Mouse (Mus musculus): ENCODE data around the gene Tcaf3. TPM values are rescaled to one million over a fixed set of nuclear protein-coding genes. Genes with fewer than 3 reads are reported as not detected.

Tcaf3 gene
- polyA plus RNA-seq, 1 experiment from 2014 or later: not detected

DNA sequence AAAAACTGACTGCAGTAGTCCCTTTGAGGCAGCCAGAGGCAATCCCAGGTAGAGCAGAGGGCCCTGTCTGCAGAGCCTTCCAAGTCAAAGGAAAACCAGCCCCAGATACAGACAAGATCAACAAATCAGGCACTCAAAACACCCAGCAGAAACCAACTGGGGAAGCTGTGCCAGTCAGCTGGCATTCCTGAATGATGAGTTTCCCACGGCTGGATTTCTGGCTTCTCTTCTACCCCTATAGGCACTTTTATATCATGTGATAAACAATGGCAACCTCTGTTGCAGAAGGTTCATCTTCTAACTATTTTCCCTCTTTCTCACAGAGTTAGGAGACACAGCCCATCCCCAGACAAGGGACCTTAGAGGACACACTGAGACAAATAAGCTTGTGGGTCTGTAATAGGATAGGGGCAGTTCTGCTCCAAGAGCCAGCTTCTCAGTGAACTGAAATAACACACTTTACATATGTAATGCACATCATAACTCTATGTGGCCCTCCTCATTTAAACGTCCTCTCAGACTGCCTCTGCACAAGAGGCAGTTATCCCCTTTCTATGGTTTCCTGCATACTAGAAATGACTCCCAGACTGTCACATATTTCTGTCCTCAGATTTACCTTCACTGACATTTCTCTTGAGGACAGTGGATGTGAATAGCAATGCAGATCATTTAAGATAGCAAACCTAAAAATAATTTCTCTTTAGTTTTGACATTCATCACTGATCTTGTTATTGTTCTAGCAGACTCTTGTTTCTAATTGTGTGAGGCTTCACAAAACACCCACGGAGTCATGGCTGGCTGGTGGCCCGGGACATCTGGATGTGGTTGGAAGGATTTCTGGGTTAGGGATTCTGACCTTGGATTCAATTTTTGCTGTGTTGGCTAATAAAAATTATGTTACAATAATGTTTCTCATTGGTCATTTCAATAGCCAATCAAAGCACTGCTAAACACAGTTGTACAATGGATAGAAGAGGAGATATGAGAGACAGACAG is 55.2 kb downstream of the Tcaf3 start:
- H3K9ac ChIP-seq: no peak overlapping the region
- 37% methylated on average over 4 of the region's 4 CpGs for WGBS
- H3K36me3 ChIP-seq: no peaks in the 10 kb centered on the region
- no peak overlapping the region for H3K4me2 ChIP-seq
- H3K4me1 ChIP-seq (replicated peaks): peaks cover 15% of the 10 kb centered on the region
- no peaks in the 10 kb centered on the region for H3K9me3 ChIP-seq (replicated peaks)
- no peak overlapping the region for H3K4me3 ChIP-seq
- no peaks in the 10 kb centered on the region for H3K27me3 ChIP-seq
- no peak for ATAC-seq (replicated peaks; ENCODE audit: insufficient number of reproducible peaks, insufficient read depth, low FRiP score, low read depth)
- no peak overlapping the region for H3K27ac ChIP-seq

- 88% methylated on average over 1 of the region's 1 CpGs for WGBS
- H3K36me3 ChIP-seq: no peaks in the 10 kb centered on the region
- no peak for ATAC-seq (replicated peaks; ENCODE audit: insufficient number of reproducible peaks, insufficient read depth, low FRiP score, low read depth)
- no peak overlapping the region for H3K4me3 ChIP-seq
- no peak overlapping the region for H3K27ac ChIP-seq
- peaks cover 15% of the 10 kb centered on the region for H3K4me1 ChIP-seq (replicated peaks)
- H3K4me2 ChIP-seq: no peak overlapping the region
- H3K9me3 ChIP-seq (replicated peaks): no peaks in the 10 kb centered on the region
- H3K9ac ChIP-seq: no peak overlapping the region
- H3K27me3 ChIP-seq: no peaks in the 10 kb centered on the region
Measured at GRCm38 (mm10) chr6:42540681-42541080, 56.8 kb downstream of the Tcaf3 start.

GRCm38 (mm10) chr6:42539711-42540110 is 57.8 kb downstream of the Tcaf3 start:
- Histone ChIP-seq H3K27me3 (no peaks in the 10 kb centered on the region), H3K4me2 (no peak overlapping the region), H3K4me1 (replicated peaks) (peaks cover 8% of the 10 kb centered on the region; the same call in 1 of the 2 replicates), H3K36me3 (no peaks in the 10 kb centered on the region), H3K9ac (no peak overlapping the region), H3K4me3 (no peak overlapping the region), H3K9me3 (replicated peaks) (no peaks in the 10 kb centered on the region), H3K27ac (no peak overlapping the region)
- ATAC-seq (replicated peaks; ENCODE audit: insufficient number of reproducible peaks, insufficient read depth, low FRiP score, low read depth): no peak
- 86% methylated on average over 1 of the region's 1 CpGs for WGBS

Other genes starting within 250 kb of the Tcaf3 start
- 136 and 173 TPM in 2 replicates for gene Zyx, start 248.1 kb downstream of the Tcaf3 start, polyA plus RNA-seq (2015; fragmentation: Nextera tagmentation; extraction: Ambion mirVana)
- gene Epha1, start 224.4 kb downstream of the Tcaf3 start, polyA plus RNA-seq (2015; fragmentation: Nextera tagmentation; extraction: Ambion mirVana): 2.2 and 4.3 TPM in 2 replicates
- not detected in 2 replicates for gene Tas2r143, start 197.5 kb downstream of the Tcaf3 start, polyA plus RNA-seq (2015; fragmentation: Nextera tagmentation; extraction: Ambion mirVana)
- not detected in 2 replicates for gene Tas2r135, start 192.3 kb downstream of the Tcaf3 start, polyA plus RNA-seq (2015; fragmentation: Nextera tagmentation; extraction: Ambion mirVana)
- gene Tas2r126, start 163.2 kb downstream of the Tcaf3 start, polyA plus RNA-seq (2015; fragmentation: Nextera tagmentation; extraction: Ambion mirVana): not detected in 2 replicates
- not detected in 2 replicates for gene Olfr458, start 132.5 kb downstream of the Tcaf3 start, polyA plus RNA-seq (2015; fragmentation: Nextera tagmentation; extraction: Ambion mirVana)
- not detected in 2 replicates for gene Olfr457, start 121.4 kb downstream of the Tcaf3 start, polyA plus RNA-seq (2015; fragmentation: Nextera tagmentation; extraction: Ambion mirVana)
- 0.11 TPM in 1 of 2 replicates, not detected in the other for gene Olfr456, start 110.5 kb downstream of the Tcaf3 start, polyA plus RNA-seq (2015; fragmentation: Nextera tagmentation; extraction: Ambion mirVana)
- 0.05 TPM in 1 of 2 replicates, not detected in the other for gene Olfr455, start 50.1 kb downstream of the Tcaf3 start, polyA plus RNA-seq (2015; fragmentation: Nextera tagmentation; extraction: Ambion mirVana)
- gene Tcaf2, start 47.6 kb upstream of the Tcaf3 start, polyA plus RNA-seq (2015; fragmentation: Nextera tagmentation; extraction: Ambion mirVana): 2.2 and 3.9 TPM in 2 replicates
- 41.4 and 48.0 TPM in 2 replicates for gene Tcaf1, start 112.4 kb upstream of the Tcaf3 start, polyA plus RNA-seq (2015; fragmentation: Nextera tagmentation; extraction: Ambion mirVana)
- not detected in 2 replicates for gene Olfr453, start 141.7 kb upstream of the Tcaf3 start, polyA plus RNA-seq (2015; fragmentation: Nextera tagmentation; extraction: Ambion mirVana)
- gene Olfr38, start 158.7 kb upstream of the Tcaf3 start, polyA plus RNA-seq (2015; fragmentation: Nextera tagmentation; extraction: Ambion mirVana): not detected in 2 replicates
- not detected in 2 replicates for gene Olfr452, start 187.4 kb upstream of the Tcaf3 start, polyA plus RNA-seq (2015; fragmentation: Nextera tagmentation; extraction: Ambion mirVana)
- gene Olfr450, start 214.2 kb upstream of the Tcaf3 start, polyA plus RNA-seq (2015; fragmentation: Nextera tagmentation; extraction: Ambion mirVana): not detected in 2 replicates
- not detected in 2 replicates for gene Olfr449, start 236.7 kb upstream of the Tcaf3 start, polyA plus RNA-seq (2015; fragmentation: Nextera tagmentation; extraction: Ambion mirVana)

All from heart, embryonic 15.5 days (tissue).